Mouse (Mus musculus) kidney, postnatal 0 days (tissue): ENCODE results near the gene Hc. TPM values are rescaled to one million over a fixed set of nuclear protein-coding genes. Genes with fewer than 3 reads are reported as not detected.

Experiments
- ATAC-seq: fragments of 200-750 bp; cut with Nextera tagmentation; replicated peaks from 2 replicates; pipeline ENCODE4 v1.8.0; 2017; ENCODE audit warnings: low read depth, moderate number of reproducible peaks, moderate TSS enrichment, moderate library complexity; ENCODE audit not compliant: low FRiP score
- DNase-seq: peaks from one replicate; pipeline ENCODE4 v3.0.0-alpha.2; 2016; ENCODE audit warnings: low spot score
- H3K27ac ChIP-seq: fragments of 300-500 bp; sonication (generic); 2 replicates; pipeline ENCODE4 v1.5.1; 2014; ENCODE audit warnings: mild to moderate bottlenecking
- H3K27me3 ChIP-seq: fragments of 300-500 bp; sonication (generic); 2 replicates; pipeline ENCODE4 v1.6.1; 2014; ENCODE audit warnings: low read length, mixed read lengths; ENCODE audit not compliant: insufficient read depth
- H3K36me3 ChIP-seq: fragments of 300-500 bp; sonication (generic); 2 replicates; pipeline ENCODE4 v1.6.1; 2014; ENCODE audit warnings: low read length, mixed read lengths; ENCODE audit not compliant: insufficient read depth
- H3K4me1 ChIP-seq: fragments of 300-500 bp; sonication (generic); replicated peaks from 2 replicates; pipeline ENCODE4 v1.6.1; 2014; ENCODE audit warnings: antibody characterized with exemption, low read length, mixed read lengths; ENCODE audit not compliant: insufficient read depth
- H3K4me2 ChIP-seq: fragments of 300-500 bp; sonication (generic); 2 replicates; pipeline ENCODE4 v1.6.1; 2014; ENCODE audit warnings: mild to moderate bottlenecking, low read length, moderate library complexity, mixed read lengths
- H3K4me3 ChIP-seq: fragments of 300-500 bp; sonication (generic); replicated peaks from 2 replicates; pipeline ENCODE4 v1.5.1; 2014; ENCODE audit warnings: low read depth, low read length
- H3K9ac ChIP-seq: fragments of 300-500 bp; sonication (generic); 2 replicates; pipeline ENCODE4 v1.6.1; 2014; ENCODE audit warnings: low read depth, low read length
- H3K9me3 ChIP-seq: fragments of 300-500 bp; sonication (generic); replicated peaks from 2 replicates; pipeline ENCODE4 v1.6.1; 2016; ENCODE audit warnings: low read length, inconsistent platforms, mixed read lengths
- CTCF ChIP-seq: IDR thresholded peaks from 2 replicates; pipeline ENCODE4 v1.5.1; 2016; ENCODE audit warnings: antibody characterized with exemption, low read depth, mild to moderate bottlenecking, moderate library complexity
- WGBS: fragments of 180-500 bp; shearing (Covaris S2); extraction: QIAGEN DNeasy Blood & Tissue Kit; methylation state at CpG from one replicate; pipeline ENCODE4 v1.1.7; 2014; 5-methylcytosine and 5-hydroxymethylcytosine counted together
- polyA plus RNA-seq: library from polyadenylated mRNA; unstranded; fragments of >200 nt; fragmentation: Nextera tagmentation; extraction: Ambion mirVana; gene quantifications from 2 replicates; pipeline ENCODE4 v1.2.1, GENCODE M21; 2015

The Hc gene
- polyA plus RNA-seq, 1 experiment from 2014 or later: 0.16 TPM

DNA sequence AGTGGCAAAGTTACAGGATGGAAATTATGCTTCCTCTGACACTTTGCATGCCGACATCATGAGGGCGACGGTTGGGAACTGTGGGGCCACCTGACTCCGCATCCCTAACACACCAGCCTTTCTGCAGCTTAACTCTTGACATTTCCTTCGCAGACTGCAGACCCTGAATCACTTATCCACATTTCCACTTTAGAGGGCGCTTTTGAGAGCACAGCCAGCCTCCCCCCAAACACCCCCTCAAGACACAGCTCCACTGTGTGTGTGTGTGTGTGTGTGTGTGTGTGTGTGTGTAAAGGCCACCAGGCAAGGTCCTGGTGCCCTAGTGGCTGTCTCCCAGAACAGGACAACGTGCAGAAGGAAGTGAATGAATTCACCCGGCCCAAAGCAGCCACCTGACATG is 95.4 kb downstream of the Hc start:
- peaks cover 16% of the 10 kb centered on the region; the same call in 1 of the 2 replicates for H3K4me1 ChIP-seq
- no peak for TF ChIP-seq CTCF
- WGBS: 66% methylated on average over 8 of the region's 8 CpGs

DNA sequence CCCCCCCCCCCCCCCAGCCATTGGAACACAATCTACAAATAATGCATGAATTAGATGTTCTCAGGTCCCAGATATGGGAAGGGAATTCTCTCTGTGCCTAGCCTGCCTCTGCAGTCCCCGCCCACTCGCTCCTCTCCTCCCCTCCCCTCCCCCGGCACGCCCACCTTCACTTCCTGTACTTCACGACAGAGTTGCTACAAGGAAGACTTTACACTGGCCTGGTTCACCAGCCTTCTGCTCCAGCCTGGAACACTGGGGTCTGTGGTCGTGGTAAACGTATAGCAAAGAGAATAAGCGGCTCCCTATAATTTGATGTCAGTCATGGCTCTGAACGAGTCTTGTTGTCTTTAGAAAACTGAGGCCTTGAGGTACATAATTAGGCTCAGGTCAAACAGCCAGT is 95.9 kb downstream of the Hc start:
- DNase-seq: peak; percentile 89
- WGBS: 28% methylated on average over 9 of the region's 9 CpGs
- Histone ChIP-seq H3K27me3 (no peaks in the 10 kb centered on the region), H3K4me3 (no peak overlapping the region), H3K27ac (no peak overlapping the region), H3K4me1 (peaks cover 16% of the 10 kb centered on the region; the same call in 1 of the 2 replicates), H3K9me3 (no peaks in the 10 kb centered on the region), H3K4me2 (peak overlapping the region; percentile 0; the same call in 1 of the 2 replicates), H3K36me3 (no peaks in the 10 kb centered on the region), H3K9ac (no peak overlapping the region)
- no peak; the same call in 1 of the 2 replicates for ATAC-seq
- TF ChIP-seq CTCF: no peak

More for the DNA sequence above, 95.4 kb downstream of the Hc start:
- DNase-seq (no peak), ATAC-seq (no peak)
- no peaks in the 10 kb centered on the region for H3K9me3 ChIP-seq
- H3K27ac ChIP-seq: no peak overlapping the region
- H3K4me3 ChIP-seq: no peak overlapping the region
- no peaks in the 10 kb centered on the region for H3K27me3 ChIP-seq
- no peak overlapping the region for H3K4me2 ChIP-seq
- H3K9ac ChIP-seq: no peak overlapping the region
- no peaks in the 10 kb centered on the region for H3K36me3 ChIP-seq

DNA sequence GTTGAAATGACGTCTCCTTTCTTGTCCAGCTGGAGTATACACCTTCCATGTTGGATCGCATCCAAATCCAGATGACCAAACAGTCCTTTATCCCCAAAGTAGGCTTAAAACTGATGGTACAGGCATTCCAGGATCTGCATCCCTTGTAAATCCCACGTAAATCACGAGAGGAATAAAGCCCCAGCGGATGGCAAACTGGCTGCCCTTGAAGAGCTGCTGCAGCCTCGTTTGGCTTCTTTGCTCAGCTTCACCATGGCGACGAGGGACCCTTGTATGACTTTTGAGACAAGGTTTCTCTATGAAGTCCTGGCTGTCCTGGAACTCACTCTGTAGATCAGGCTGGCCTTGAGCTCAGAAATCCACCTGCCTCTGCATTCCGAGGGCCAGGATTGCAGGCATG is 96.6 kb downstream of the Hc start:
- no peak overlapping the region for H3K27ac ChIP-seq
- H3K4me2 ChIP-seq: no peak overlapping the region
- H3K27me3 ChIP-seq: no peaks in the 10 kb centered on the region
- DNase-seq: no peak
- H3K9me3 ChIP-seq: no peaks in the 10 kb centered on the region
- no peak overlapping the region for H3K9ac ChIP-seq
- WGBS: 63% methylated on average over 9 of the region's 9 CpGs
- H3K36me3 ChIP-seq: no peaks in the 10 kb centered on the region
- H3K4me1 ChIP-seq: peaks cover 16% of the 10 kb centered on the region; the same call in 1 of the 2 replicates
- TF ChIP-seq CTCF: no peak
- H3K4me3 ChIP-seq: no peak overlapping the region
- ATAC-seq: no peak

DNA sequence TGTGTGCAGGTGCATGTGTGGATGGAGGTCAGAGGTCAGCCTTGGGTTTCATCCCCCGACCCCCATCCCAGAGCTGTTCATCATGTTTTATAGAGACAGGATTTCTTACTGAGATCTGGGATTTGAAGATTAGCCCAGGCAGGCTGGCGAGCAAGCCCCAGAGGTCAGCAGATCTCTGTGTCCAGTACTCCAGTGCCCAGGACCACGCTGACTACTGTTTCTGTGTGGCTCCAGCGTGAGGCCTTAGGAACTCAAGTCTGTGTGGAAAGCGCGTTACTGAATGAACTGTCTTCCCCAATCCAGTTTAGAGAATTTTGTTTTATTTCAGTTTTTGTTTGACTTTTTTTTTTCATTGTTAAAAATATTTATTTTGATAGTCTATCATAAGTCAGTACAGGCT is 97.0 kb downstream of the Hc start:
- no peak for ATAC-seq
- no peak for TF ChIP-seq CTCF
- peaks cover 16% of the 10 kb centered on the region; the same call in 1 of the 2 replicates for H3K4me1 ChIP-seq
- H3K36me3 ChIP-seq: no peaks in the 10 kb centered on the region
- DNase-seq: no peak
- no peak overlapping the region for H3K4me3 ChIP-seq
- no peaks in the 10 kb centered on the region for H3K27me3 ChIP-seq
- no peak overlapping the region for H3K9ac ChIP-seq
- WGBS: 64% methylated on average over 6 of the region's 6 CpGs
- H3K4me2 ChIP-seq: no peak overlapping the region
- H3K9me3 ChIP-seq: no peaks in the 10 kb centered on the region
- H3K27ac ChIP-seq: no peak overlapping the region

DNA sequence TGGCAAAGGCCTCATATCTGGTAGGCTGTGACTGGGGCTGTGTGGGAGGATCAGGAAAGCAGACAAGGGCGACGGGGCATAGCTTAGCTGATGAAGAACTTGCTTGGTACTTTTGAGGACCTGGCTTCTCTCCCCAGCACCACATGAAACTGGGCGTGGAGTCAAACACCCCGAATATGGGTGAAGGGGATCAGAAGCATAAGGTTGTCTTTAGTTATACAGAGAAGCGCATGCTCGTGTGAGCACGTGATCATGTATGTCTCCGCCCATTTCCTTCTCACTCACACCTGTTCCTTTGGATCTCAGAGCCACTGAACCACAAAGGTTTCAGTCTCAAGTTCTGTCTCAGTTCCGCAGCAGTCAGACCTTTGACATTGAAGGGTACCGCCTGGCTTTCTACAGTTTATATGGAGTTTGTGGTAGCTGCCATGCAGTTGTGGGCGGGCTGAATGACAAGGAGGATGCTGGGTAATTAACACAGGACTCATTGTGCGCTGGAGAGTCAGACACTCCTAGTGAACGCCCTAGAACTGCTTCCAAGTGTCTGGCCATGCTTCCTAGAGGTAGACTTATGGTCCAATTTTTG is 97.8 kb downstream of the Hc start:
- peak; percentile 69 for ATAC-seq
- Histone ChIP-seq H3K9me3 (no peaks in the 10 kb centered on the region), H3K9ac (no peak overlapping the region), H3K4me1 (peaks cover 16% of the 10 kb centered on the region; the same call in 1 of the 2 replicates), H3K27ac (peak overlapping the region; percentile 48; the same call in 1 of the 2 replicates), H3K27me3 (no peaks in the 10 kb centered on the region), H3K4me2 (peak overlapping the region; percentile 14; the same call in 1 of the 2 replicates), H3K4me3 (no peak overlapping the region), H3K36me3 (no peaks in the 10 kb centered on the region)
- DNase-seq: peak; percentile 83
- TF ChIP-seq CTCF: no peak
- 49% methylated on average over 13 of the region's 13 CpGs for WGBS

DNA sequence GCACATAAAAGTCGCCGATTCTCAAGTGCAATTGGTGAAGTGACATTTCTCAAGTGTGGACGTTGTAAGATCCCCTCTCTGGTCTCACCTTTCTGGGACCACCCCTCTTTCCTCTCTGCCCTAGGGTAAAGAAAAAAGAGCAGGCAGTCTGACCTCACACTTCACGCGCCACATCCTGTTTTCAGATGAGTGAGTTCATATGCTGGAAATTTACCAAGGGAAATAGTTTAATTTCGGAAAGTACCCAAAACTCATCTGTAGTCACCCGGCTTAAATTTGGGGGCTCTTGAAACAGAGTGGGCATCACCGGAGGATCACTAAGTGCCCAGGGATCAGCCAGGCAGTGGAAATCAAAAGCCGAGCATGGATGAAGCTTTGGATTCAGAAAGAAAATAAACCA is 98.3 kb downstream of the Hc start:
- H3K9me3 ChIP-seq: no peaks in the 10 kb centered on the region
- ATAC-seq (no peak), DNase-seq (no peak)
- TF ChIP-seq CTCF: no peak
- H3K4me1 ChIP-seq: peaks cover 16% of the 10 kb centered on the region; the same call in 1 of the 2 replicates
- 44% methylated on average over 9 of the region's 9 CpGs for WGBS
- H3K9ac ChIP-seq: no peak overlapping the region
- peak overlapping the region; percentile 48; the same call in 1 of the 2 replicates for H3K27ac ChIP-seq
- H3K4me2 ChIP-seq: no peak overlapping the region
- no peaks in the 10 kb centered on the region for H3K27me3 ChIP-seq
- H3K36me3 ChIP-seq: no peaks in the 10 kb centered on the region
- H3K4me3 ChIP-seq: no peak overlapping the region
